Mouse (Mus musculus) left cerebral cortex, adult 11 months (tissue): Measurements from ENCODE around the gene Nat8f4.
"Not testable (repeated sequence)": the region's sequence is repeated elsewhere in the genome, so short reads cannot be mapped to it uniquely, and the experiment has no call there.

Source experiments
- DNase-seq: peaks from one replicate; pipeline ENCODE4 v3.0.0; 2022; ENCODE audit warnings: low spot score

Gene Nat8f4

GRCm38 (mm10) chr6:85904642-85905061 lies at the start of gene Nat8f4:
TSS of gene Nat8f4 (minus strand) at chr6:85904884.
- peak; percentile 82 for DNase-seq

- DNase-seq = no peak
These were observed 43.9 kb upstream of the Nat8f4 start for GRCm38 (mm10) chr6:85948549-85948948.

GRCm38 (mm10) chr6:85942469-85942868 lies 37.8 kb upstream of the Nat8f4 start:
- DNase-seq = no peak

GRCm38 (mm10) chr6:85938701-85939100 lies 34.0 kb upstream of the Nat8f4 start:
- no peak for DNase-seq

GRCm38 (mm10) chr6:85936508-85937465 lies 32.1 kb upstream of the Nat8f4 start:
- peak; percentile 71 for DNase-seq

GRCm38 (mm10) chr6:85935646-85936045 lies 31.0 kb upstream of the Nat8f4 start:
- no peak for DNase-seq

- DNase-seq = no peak
These were observed 29.4 kb upstream of the Nat8f4 start for GRCm38 (mm10) chr6:85934047-85934446.

GRCm38 (mm10) chr6:85929312-85929711 lies 24.6 kb upstream of the Nat8f4 start:
- no peak for DNase-seq

GRCm38 (mm10) chr6:85927476-85928464 lies 23.1 kb upstream of the Nat8f4 start:
- no peak for DNase-seq

GRCm38 (mm10) chr6:85926709-85927108 lies 22.0 kb upstream of the Nat8f4 start:
- no peak for DNase-seq

GRCm38 (mm10) chr6:85923643-85924042 lies 19.0 kb upstream of the Nat8f4 start:
- no peak for DNase-seq

- DNase-seq = no peak
These were observed 14.7 kb upstream of the Nat8f4 start for GRCm38 (mm10) chr6:85919401-85919800.

- not testable (repeated sequence) for DNase-seq
These were observed 13.7 kb upstream of the Nat8f4 start for GRCm38 (mm10) chr6:85918341-85918740.

- DNase-seq = no peak
These were observed 11.9 kb upstream of the Nat8f4 start for GRCm38 (mm10) chr6:85916596-85916995.

- peak; percentile 87 for DNase-seq
These were observed 11.1 kb upstream of the Nat8f4 start, which contains the start of gene Nat8f1 for GRCm38 (mm10) chr6:85915539-85916513. TSS of gene Nat8f1 (minus strand) at chr6:85915687.

- DNase-seq = no peak
These were observed 10.5 kb upstream of the Nat8f4 start for GRCm38 (mm10) chr6:85915141-85915538.

- DNase-seq = no peak
These were observed 6.9 kb upstream of the Nat8f4 start, which contains the start of gene Tprkb for GRCm38 (mm10) chr6:85911587-85911986. TSS of gene Tprkb (plus strand) at chr6:85911865.

GRCm38 (mm10) chr6:85909704-85910103 lies 5.0 kb upstream of the Nat8f4 start:
- DNase-seq = no peak

GRCm38 (mm10) chr6:85908341-85908740 lies 3.7 kb upstream of the Nat8f4 start:
- no peak for DNase-seq

GRCm38 (mm10) chr6:85906911-85907351 lies 2.2 kb upstream of the Nat8f4 start:
- peak; percentile 68 for DNase-seq

- no peak for DNase-seq
These were observed 2.4 kb downstream of the Nat8f4 start for GRCm38 (mm10) chr6:85902303-85902702.
